Mouse (Mus musculus) large intestine, adult 2 months (tissue): ENCODE measurements around the gene Satb2. TPM values are rescaled to one million over a fixed set of nuclear protein-coding genes. Genes with fewer than 3 reads are reported as not detected.

ENCODE experiments used
- DNase-seq: peaks from one replicate; pipeline ENCODE4 v3.0.0-alpha.2; 2012; ENCODE audit warnings: low read depth, low spot score
- WGBS: fragments of 180-500 bp; shearing (Covaris S2); methylation state at CpG from one replicate; pipeline ENCODE4 v1.1.7; 2018; 5-methylcytosine and 5-hydroxymethylcytosine counted together
- polyA plus RNA-seq: library from polyadenylated mRNA; depleted of rRNA; stranded (reverse); fragments of >200 nt; gene quantifications from 2 replicates; pipeline ENCODE4 v1.2.3, GENCODE M21; 2012

The Satb2 gene
- polyA plus RNA-seq, 1 experiment: 5.1 TPM

DNA sequence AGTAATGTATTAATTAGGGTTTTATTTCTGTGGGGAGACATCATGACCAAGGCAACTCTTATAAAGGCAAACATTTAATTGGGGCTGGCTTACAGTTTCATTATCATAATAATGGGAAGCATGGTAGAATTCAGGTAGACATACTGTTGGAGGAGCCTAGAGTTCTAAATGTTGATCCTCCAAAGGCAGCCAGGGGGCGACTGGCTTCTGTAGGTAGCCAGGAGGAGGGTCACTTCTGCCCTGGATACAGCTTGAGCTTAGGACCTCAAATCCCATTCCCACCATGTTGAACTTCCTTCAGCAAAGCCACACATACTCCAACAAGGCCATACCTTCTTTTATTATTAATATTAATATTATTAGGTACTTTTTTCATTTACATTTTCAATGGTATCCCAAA, 225.2 kb downstream of the Satb2 start:
- DNase-seq: no peak
- 73% methylated on average over 1 of the region's 1 CpGs for WGBS

DNA sequence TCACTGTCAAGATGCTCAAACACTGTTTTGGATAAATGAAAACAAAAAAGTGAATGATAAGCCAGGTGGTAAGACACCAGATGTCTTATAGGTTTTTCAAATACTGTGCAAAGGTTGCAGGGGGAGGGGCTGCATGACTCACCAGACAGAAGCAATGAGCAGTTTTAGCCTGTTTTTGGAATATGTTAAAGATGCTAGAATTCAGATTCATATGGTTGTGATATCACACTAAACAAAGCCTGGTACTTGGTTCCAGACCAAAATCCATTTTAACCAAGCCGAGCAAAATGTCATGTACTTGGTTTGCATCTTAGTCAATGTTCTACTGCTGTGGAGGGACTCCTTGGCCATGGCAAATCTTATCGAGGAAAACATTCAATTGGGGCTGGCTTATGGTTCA, 227.8 kb downstream of the Satb2 start:
- WGBS: 86% methylated on average over 2 of the region's 2 CpGs
- no peak for DNase-seq

- WGBS: 87% methylated on average over 16 of the region's 16 CpGs
- no peak for DNase-seq
These were observed 228.7 kb downstream of the Satb2 start for GRCm38 (mm10) chr1:56749629-56750311.

- no peak for DNase-seq
- 92% methylated on average over 11 of the region's 11 CpGs for WGBS
These were observed 229.5 kb downstream of the Satb2 start for GRCm38 (mm10) chr1:56748876-56749493.
